Mouse (Mus musculus) neural tube, embryonic 10.5 days (tissue): ENCODE data around the gene Fblim1.

ENCODE experiments used
- DNase-seq: peaks from one replicate; pipeline ENCODE4 v3.0.0-alpha.2; 2017; ENCODE audit warnings: low spot score; ENCODE audit errors: extremely low spot score

Gene Fblim1

GRCm38 (mm10) chr4:141605861-141606260 lies at the start of gene Fblim1:
Fblim1 (minus strand) TSS chr4:141606096.
- no peak for DNase-seq

DNA sequence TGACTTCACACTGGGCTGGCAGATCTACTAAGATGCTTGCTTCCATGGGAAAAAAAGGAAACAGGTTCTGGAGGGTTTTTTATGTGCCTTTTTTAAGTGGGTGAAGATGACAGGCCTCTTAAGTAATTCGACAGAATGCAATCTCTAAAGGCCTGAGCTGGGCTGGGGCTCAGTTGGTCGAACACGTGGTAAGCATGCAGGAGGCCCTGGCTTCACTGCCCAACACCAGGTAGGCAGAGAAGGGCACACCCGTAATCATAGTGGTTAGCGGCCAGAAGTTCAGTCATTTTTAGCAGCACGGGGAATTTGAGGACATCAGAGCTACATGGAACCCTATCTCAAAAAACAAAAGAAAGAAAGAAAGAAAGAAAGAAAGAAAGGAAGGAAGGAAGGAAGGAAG lies 48.6 kb upstream of the Fblim1 start:
- DNase-seq = no peak

- DNase-seq = no peak
Measured at GRCm38 (mm10) chr4:141653813-141654212, 47.9 kb upstream of the Fblim1 start.

- DNase-seq = no peak
Measured at GRCm38 (mm10) chr4:141653044-141653443, 47.1 kb upstream of the Fblim1 start.

GRCm38 (mm10) chr4:141651944-141652343 lies 46.0 kb upstream of the Fblim1 start:
- DNase-seq = no peak

GRCm38 (mm10) chr4:141651286-141651685 lies 45.4 kb upstream of the Fblim1 start:
- no peak for DNase-seq

- no peak for DNase-seq
Measured at GRCm38 (mm10) chr4:141649244-141649643, 43.3 kb upstream of the Fblim1 start.

GRCm38 (mm10) chr4:141648262-141648661 lies 42.4 kb upstream of the Fblim1 start:
- DNase-seq = no peak

DNA sequence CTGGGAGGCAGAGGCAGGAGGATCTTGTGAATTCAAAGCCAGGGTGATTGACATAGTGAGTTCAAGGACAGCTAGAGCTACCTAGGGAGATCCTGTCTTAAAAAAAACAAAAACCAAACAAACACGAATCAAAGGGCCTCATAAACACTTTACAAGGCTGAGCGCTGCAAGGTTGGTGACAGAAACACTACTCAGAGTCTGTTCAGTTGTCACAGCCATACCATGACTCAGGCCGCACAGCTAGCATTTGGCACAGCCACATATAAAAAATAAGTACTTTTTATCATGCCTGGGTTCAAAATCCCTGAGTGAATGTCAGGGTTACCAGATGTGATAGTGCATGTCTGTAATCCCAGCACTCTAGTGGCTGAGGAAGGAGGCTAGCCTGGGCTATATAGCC lies 41.3 kb upstream of the Fblim1 start:
- no peak for DNase-seq

DNA sequence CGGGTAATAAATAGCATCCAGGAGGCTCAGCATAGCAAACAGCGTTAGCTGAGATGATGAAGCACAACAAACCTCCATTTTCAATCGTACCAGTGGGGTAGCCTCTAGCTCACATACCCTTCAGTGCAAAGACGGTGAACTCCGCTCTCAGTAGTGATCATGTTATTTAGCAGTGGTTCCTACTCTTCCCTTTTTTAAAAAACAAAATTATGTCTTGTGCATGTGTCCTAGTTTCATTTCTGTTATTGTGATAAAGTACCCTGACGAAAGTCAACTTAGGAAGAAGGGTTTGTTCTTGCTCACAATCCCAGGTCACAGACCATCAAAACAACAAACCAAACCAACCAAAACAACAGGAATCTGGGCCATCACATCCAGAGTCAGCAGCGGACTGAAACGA lies 40.1 kb upstream of the Fblim1 start:
- no peak for DNase-seq

DNA sequence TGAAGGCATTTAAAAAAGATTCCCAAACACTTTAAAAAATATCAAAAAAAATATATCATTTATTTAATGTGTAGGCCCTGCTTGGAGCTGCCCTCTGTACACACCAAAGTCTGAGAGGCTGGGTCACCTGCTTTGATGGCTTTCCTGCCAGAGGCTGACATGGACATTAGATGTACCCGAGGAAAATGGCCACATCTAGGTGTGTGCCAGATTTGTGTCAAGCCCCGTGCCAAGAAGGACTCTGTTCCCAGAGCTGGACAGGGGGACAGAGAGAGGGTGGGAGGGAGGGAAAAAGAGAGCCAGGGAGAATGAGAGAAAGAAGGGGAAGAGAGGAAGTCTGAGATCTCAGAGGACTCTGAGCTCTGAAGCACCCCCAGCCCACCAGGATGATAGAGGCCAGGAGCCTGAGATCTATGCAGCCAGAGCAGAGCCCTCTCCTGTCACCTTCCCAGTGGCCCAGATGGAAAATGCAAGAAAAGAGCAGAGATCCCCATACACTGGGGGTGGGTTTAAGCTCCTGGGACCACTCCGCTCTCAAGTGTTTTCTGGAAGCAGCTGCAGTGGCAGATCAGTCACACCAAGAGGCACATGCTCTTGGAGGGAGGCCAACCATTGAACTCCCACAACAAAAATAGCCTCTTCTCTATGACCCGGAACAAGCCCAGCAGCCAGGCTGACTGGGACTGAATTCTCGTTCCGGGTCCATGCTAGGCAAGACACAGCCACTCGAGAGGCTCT lies 37.4 kb upstream of the Fblim1 start:
- DNase-seq = no peak

DNA sequence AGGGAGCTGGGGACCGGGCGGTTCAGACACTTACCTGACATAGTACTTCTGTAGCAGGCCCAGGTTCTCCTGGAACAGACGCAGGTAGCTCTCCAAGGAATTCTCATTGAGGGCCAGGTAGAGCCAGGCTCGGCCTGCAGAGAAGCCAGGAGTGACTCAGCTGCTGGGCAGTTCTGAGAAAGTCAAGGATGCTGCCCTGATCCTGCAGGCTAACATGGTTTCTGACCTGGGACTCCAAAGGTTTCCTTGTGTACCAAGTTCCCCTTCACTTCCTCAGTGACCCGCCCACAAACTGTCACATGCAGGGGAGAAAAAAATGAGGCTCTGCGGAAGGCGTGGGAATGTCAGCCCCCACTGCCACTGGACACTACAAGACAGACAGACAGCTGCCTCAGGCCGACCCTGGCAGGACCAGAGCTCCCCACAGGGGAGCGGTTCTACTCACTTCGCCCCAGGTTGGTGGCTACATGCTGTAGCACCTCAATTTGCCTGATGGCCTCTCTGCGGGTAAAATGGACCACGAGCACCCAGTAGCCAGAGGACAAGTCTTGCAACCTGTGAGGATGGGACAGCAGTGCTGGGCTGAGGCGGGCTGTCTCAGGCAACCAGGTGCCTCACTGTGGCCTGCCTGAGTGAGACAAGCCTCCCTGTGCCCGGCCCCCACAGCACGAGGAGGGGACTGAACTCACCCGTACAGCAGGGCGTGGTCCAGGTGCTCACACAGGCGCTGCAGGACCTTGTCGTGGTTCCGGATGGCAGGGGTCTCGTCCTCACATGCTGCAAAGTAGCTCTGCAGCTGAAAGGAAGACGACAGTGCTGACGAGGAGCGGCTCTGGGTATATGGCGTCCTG lies 36.3 kb upstream of the Fblim1 start:
- no peak for DNase-seq

- DNase-seq = no peak
Measured at GRCm38 (mm10) chr4:141641353-141641771, 35.5 kb upstream of the Fblim1 start.

- DNase-seq = no peak
Measured at GRCm38 (mm10) chr4:141639474-141639873, 33.6 kb upstream of the Fblim1 start.

GRCm38 (mm10) chr4:141636693-141637092 lies 30.8 kb upstream of the Fblim1 start:
- no peak for DNase-seq

DNA sequence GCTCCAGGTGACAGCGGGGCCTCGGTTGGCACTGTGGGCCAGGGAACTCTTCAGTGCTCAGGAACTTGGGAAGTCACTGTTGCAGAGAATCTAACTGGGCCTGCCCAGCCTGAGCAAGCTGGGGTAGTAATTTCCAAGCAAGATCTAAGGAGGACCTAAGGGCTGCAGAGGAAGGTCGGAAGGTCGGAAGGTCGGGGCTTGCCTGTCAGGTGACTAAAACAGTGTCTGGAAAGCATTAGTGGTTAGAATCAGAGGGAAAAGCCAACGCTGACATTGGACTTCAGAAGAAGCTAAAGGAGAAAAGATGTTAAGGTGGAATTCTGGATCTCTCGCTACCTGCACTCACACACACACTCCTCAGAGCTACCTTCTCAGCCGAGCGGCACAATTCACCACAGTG lies 30.1 kb upstream of the Fblim1 start:
- no peak for DNase-seq

- no peak for DNase-seq
Measured at GRCm38 (mm10) chr4:141632111-141632873, 26.4 kb upstream of the Fblim1 start.

DNA sequence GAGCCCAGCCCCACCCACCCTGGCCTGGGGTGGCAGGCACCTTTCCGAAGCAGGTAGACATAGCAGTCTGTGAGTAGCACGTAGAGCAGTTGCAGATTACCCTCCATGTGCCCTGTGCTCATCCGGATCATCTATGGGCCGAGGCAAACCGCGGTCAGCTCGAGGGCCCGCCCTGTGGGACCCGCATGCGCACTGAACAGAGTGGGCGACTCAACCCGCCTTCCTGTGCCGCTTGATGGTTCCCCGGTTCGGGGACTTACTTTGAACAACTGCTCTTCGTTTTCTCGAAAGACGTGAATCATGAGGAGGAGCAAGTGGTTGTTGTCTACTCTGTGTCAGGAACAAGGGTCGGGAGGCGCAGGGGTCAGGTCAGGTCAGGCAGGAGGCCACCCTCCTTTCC lies 25.4 kb upstream of the Fblim1 start:
- no peak for DNase-seq

DNA sequence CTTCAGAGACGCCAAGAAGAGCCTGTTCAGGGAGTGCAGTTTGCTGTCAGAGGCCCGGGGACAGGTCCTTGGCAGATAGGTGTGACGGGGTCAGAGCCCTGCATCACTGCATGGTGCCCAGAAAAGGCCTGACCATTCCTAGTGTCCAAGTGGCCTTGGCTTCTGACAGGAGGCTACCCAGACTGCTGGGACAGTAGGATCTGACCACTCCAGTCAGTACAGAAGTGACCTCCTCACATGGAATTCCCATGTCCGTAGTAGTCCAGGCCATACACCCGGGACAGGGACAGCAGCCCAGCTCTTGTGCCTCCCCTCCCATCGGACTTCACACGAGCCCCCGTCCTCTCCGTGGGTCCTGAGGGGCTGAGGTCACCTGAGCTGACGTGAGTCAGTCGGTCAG lies 24.1 kb upstream of the Fblim1 start:
- no peak for DNase-seq

DNA sequence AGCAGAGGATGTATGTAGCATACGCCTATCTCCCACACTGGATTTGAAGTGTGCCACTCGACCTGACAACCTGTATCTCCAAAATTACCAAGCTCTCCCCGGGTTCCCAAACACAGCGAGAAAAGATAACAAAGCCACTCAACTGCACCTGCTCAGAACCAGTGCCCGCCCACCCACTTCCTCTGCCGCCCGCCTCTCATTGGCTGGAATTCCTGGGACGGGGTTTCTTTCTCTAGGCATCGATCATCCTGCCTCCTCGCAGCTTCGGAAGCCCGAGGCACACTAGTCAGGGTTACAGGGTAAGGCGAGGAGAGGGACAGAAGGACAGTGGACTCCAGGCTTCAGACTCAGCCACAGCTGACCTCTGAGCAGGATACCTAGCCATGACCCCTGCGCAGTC lies 22.8 kb upstream of the Fblim1 start:
- no peak for DNase-seq

DNA sequence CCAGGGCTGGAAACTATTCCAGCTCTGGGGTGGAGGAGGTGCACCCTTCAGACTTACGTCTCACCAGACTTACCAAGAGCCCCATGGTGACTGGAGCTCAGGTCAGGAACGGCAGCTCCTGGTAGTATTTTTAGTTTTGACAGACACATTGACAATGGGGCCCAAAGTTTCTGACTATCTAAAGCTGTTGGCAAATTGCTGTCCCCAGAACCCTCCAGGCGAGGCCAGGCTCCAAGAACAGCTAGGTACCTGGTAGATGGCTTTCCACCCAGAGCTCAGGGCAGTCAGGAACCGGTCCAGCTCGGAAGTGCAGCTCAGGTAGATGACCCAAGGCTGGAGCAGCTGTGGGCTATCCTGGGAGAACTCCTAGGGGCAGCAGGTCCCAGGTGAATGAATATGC lies 21.6 kb upstream of the Fblim1 start:
- DNase-seq = no peak
